Mouse (Mus musculus): Measurements from ENCODE around the gene Rab17. TPM values are rescaled to one million over a fixed set of nuclear protein-coding genes. Genes with fewer than 3 reads are reported as not detected.
A peak's percentile ranks its signal among the peaks of the same experiment; 100 is the strongest.

The Rab17 gene
- polyA plus RNA-seq, 1 experiment = 0.09 TPM

DNA sequence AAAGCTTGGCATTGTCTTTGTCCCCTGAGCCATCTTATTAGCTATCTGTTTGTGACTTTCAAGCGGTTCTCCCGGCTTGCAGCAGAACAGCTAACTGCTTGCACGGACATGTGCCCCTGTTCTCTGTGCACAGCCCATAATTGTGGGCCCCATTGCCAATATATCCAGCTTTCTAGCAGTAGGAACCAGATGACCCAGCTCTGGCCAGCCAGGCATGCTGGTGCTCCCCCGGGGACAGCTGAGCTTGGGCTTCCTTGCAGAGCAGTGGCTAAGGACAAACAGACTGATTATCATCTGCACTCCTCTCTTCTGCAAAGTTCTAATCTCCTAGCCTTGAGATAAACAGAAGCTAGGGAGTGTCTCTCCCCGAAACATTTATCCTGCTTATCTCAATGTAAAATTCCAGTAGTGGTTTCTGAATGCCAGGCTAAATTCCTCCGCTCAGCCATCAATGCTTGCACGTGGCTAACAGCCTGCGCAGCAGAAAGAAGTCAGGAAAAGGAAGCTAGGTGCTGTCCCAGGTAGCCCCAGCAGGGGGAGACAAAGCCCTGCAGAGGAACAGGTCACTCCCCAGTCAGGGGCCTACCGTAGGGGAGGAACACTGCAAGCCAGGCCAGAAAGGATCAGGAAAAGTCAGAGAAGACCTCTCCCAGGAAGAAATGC, 3.6 kb upstream of the Rab17 start:
- Histone ChIP-seq H3K36me3 (ENCODE audit: control insufficient read depth, insufficient read depth, low read length) (no peaks in the 10 kb centered on the region), H3K4me1 (ENCODE audit: control insufficient read depth, insufficient read depth, insufficient read length) (no peaks in the 10 kb centered on the region), H3K4me3 (ENCODE audit: extremely low read depth, insufficient read depth, insufficient read length) (no peak overlapping the region), H3K27me3 (ENCODE audit: control insufficient read depth, insufficient read depth, low read length) (no peaks in the 10 kb centered on the region), H3K27ac (ENCODE audit: insufficient read depth, low read length) (no peak overlapping the region)
- WGBS = 35% methylated on average over 9 of the region's 9 CpGs
- peak; percentile 26 to 75 for DNase-seq (ENCODE audit: low read depth in 1 of 2, low spot score in 2 of 2)
- TF ChIP-seq CTCF (IDR thresholded peaks at IDR 0.05; ENCODE audit: extremely low read depth, insufficient read depth, insufficient read length, insufficient replicate concordance) = peak; percentile 95
- TF ChIP-seq POLR2A (IDR thresholded peaks at IDR 0.05; ENCODE audit: low read depth, low read length) = no peak

- no peak for DNase-seq (ENCODE audit: low read depth in 1 of 2, low spot score in 2 of 2)
- H3K27me3 ChIP-seq (ENCODE audit: control insufficient read depth, insufficient read depth, low read length) = no peaks in the 10 kb centered on the region
- 79% methylated on average over 10 of the region's 10 CpGs for WGBS
- no peak overlapping the region for H3K27ac ChIP-seq (ENCODE audit: insufficient read depth, low read length)
- TF ChIP-seq CTCF (IDR thresholded peaks at IDR 0.05; ENCODE audit: extremely low read depth, insufficient read depth, insufficient read length, insufficient replicate concordance) = no peak
- TF ChIP-seq POLR2A (IDR thresholded peaks at IDR 0.05; ENCODE audit: low read depth, low read length) = no peak
- no peaks in the 10 kb centered on the region for H3K36me3 ChIP-seq (ENCODE audit: control insufficient read depth, insufficient read depth, low read length)
- no peaks in the 10 kb centered on the region for H3K4me1 ChIP-seq (ENCODE audit: control insufficient read depth, insufficient read depth, insufficient read length)
- no peak overlapping the region for H3K4me3 ChIP-seq (ENCODE audit: extremely low read depth, insufficient read depth, insufficient read length)
Measured at GRCm38 (mm10) chr1:90969881-90970390, 475 bp upstream of the Rab17 start.

GRCm38 (mm10) chr1:90968649-90969048, 812 bp downstream of the Rab17 start:
- TF ChIP-seq POLR2A (IDR thresholded peaks at IDR 0.05; ENCODE audit: low read depth, low read length) (no peak), CTCF (IDR thresholded peaks at IDR 0.05; ENCODE audit: extremely low read depth, insufficient read depth, insufficient read length, insufficient replicate concordance) (no peak)
- Histone ChIP-seq H3K4me3 (ENCODE audit: extremely low read depth, insufficient read depth, insufficient read length) (no peak overlapping the region), H3K27me3 (ENCODE audit: control insufficient read depth, insufficient read depth, low read length) (no peaks in the 10 kb centered on the region), H3K36me3 (ENCODE audit: control insufficient read depth, insufficient read depth, low read length) (no peaks in the 10 kb centered on the region), H3K4me1 (ENCODE audit: control insufficient read depth, insufficient read depth, insufficient read length) (no peaks in the 10 kb centered on the region), H3K27ac (ENCODE audit: insufficient read depth, low read length) (no peak overlapping the region)
- DNase-seq (ENCODE audit: low read depth in 1 of 2, low spot score in 2 of 2) = no peak
- WGBS = 65% methylated on average over 4 of the region's 4 CpGs

DNA sequence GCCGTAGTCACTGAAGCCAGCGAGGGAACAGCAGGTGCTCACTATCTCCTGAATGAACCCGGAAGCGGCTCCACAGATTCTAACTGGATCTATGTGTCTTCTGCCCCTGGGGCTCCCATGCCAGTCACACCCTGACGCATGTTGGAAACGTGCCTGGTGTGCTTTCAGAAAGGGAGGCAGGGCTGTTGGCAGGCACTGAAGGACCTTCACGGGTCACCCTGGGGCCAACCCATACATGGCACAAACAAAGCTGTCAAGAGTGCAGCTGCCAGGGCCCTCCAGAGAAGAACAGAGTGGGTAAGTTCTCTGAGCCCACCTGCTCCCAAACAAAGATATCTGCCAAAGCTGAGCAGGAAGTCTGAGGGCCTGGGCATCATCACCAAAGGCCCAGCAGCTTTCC, 1.9 kb downstream of the Rab17 start:
- 81% methylated on average over 7 of the region's 7 CpGs for WGBS
- TF ChIP-seq CTCF (IDR thresholded peaks at IDR 0.05; ENCODE audit: extremely low read depth, insufficient read depth, insufficient read length, insufficient replicate concordance) (no peak), POLR2A (IDR thresholded peaks at IDR 0.05; ENCODE audit: low read depth, low read length) (no peak)
- Histone ChIP-seq H3K4me3 (ENCODE audit: extremely low read depth, insufficient read depth, insufficient read length) (no peak overlapping the region), H3K27me3 (ENCODE audit: control insufficient read depth, insufficient read depth, low read length) (no peaks in the 10 kb centered on the region), H3K36me3 (ENCODE audit: control insufficient read depth, insufficient read depth, low read length) (no peaks in the 10 kb centered on the region), H3K4me1 (ENCODE audit: control insufficient read depth, insufficient read depth, insufficient read length) (no peaks in the 10 kb centered on the region), H3K27ac (ENCODE audit: insufficient read depth, low read length) (no peak overlapping the region)
- no peak for DNase-seq (ENCODE audit: low read depth in 1 of 2, low spot score in 2 of 2)

- Histone ChIP-seq H3K36me3 (ENCODE audit: control insufficient read depth, insufficient read depth, low read length) (no peaks in the 10 kb centered on the region), H3K27me3 (ENCODE audit: control insufficient read depth, insufficient read depth, low read length) (no peaks in the 10 kb centered on the region), H3K4me1 (ENCODE audit: control insufficient read depth, insufficient read depth, insufficient read length) (no peaks in the 10 kb centered on the region), H3K4me3 (ENCODE audit: extremely low read depth, insufficient read depth, insufficient read length) (no peak overlapping the region), H3K27ac (ENCODE audit: insufficient read depth, low read length) (no peak overlapping the region)
- no peak for DNase-seq (ENCODE audit: low read depth in 1 of 2, low spot score in 2 of 2)
- 78% methylated on average over 3 of the region's 3 CpGs for WGBS
- TF ChIP-seq POLR2A (IDR thresholded peaks at IDR 0.05; ENCODE audit: low read depth, low read length) (no peak), CTCF (IDR thresholded peaks at IDR 0.05; ENCODE audit: extremely low read depth, insufficient read depth, insufficient read length, insufficient replicate concordance) (no peak)
Measured at GRCm38 (mm10) chr1:90962994-90963393, 6.5 kb downstream of the Rab17 start.

DNA sequence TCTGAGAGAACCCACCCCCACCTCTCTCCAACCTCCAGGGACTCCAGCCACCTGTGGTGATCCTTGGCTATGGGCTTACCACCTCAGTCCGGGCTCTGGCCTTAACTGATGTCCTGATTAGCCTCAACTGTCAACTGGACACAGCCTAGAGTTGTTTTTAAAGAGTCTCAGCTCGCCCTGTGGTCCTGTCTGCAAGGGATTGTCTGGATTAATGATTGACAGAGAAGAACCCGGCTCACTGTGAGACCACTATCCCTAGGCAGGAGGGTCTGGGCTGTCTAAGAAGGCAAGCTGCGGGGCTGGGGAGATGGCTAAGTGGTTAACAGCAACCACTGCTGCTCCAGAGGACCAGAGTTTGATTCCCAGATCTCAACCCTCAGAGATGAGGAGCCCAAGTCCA, 6.9 kb downstream of the Rab17 start:
- no peaks in the 10 kb centered on the region for H3K36me3 ChIP-seq (ENCODE audit: control insufficient read depth, insufficient read depth, low read length)
- no peak overlapping the region for H3K27ac ChIP-seq (ENCODE audit: insufficient read depth, low read length)
- WGBS = 76% methylated on average over 4 of the region's 4 CpGs
- H3K27me3 ChIP-seq (ENCODE audit: control insufficient read depth, insufficient read depth, low read length) = no peaks in the 10 kb centered on the region
- no peak overlapping the region for H3K4me3 ChIP-seq (ENCODE audit: extremely low read depth, insufficient read depth, insufficient read length)
- TF ChIP-seq CTCF (IDR thresholded peaks at IDR 0.05; ENCODE audit: extremely low read depth, insufficient read depth, insufficient read length, insufficient replicate concordance) (no peak), POLR2A (IDR thresholded peaks at IDR 0.05; ENCODE audit: low read depth, low read length) (no peak)
- no peak for DNase-seq (ENCODE audit: low read depth in 1 of 2, low spot score in 2 of 2)
- H3K4me1 ChIP-seq (ENCODE audit: control insufficient read depth, insufficient read depth, insufficient read length) = no peaks in the 10 kb centered on the region
